Mouse (Mus musculus) heart, embryonic 11.5 days (tissue): ENCODE data around the gene Als2cr12. TPM values are rescaled to one million over a fixed set of nuclear protein-coding genes. Genes with fewer than 3 reads are reported as not detected.

ENCODE experiments used
- ATAC-seq: fragments of 200-750 bp; cut with Nextera tagmentation; replicated peaks from 2 replicates; pipeline ENCODE4 v1.8.0; 2017; ENCODE audit warnings: moderate library complexity; ENCODE audit not compliant: insufficient number of reproducible peaks, low FRiP score, low TSS enrichment
- H3K27ac ChIP-seq: fragments of 300-500 bp; sonication (generic); 2 replicates; pipeline ENCODE4 v1.5.1; 2014; ENCODE audit warnings: mild to moderate bottlenecking, low read depth, low read length
- H3K27me3 ChIP-seq: fragments of 300-500 bp; sonication (generic); 2 replicates; pipeline ENCODE4 v1.6.1; 2014; ENCODE audit warnings: mild to moderate bottlenecking, low read length, mixed read lengths; ENCODE audit not compliant: control insufficient read depth, insufficient read depth
- H3K36me3 ChIP-seq: fragments of 300-500 bp; sonication (generic); 2 replicates; pipeline ENCODE4 v1.6.1; 2014; ENCODE audit warnings: mild to moderate bottlenecking, low read length, moderate library complexity, mixed read lengths; ENCODE audit not compliant: control insufficient read depth, insufficient read depth
- H3K4me1 ChIP-seq: fragments of 300-500 bp; sonication (generic); 2 replicates; pipeline ENCODE4 v1.6.1; 2014; ENCODE audit warnings: low read length; ENCODE audit not compliant: control insufficient read depth, insufficient read depth
- H3K4me2 ChIP-seq: fragments of 300-500 bp; sonication (generic); 2 replicates; pipeline ENCODE4 v1.6.1; 2014; ENCODE audit warnings: mild to moderate bottlenecking, moderate library complexity
- H3K4me3 ChIP-seq: fragments of 300-500 bp; sonication (generic); 2 replicates; pipeline ENCODE4 v1.5.1; 2014; ENCODE audit warnings: low read depth, low read length
- H3K9ac ChIP-seq: fragments of 300-500 bp; sonication (generic); 2 replicates; pipeline ENCODE4 v1.6.1; 2014; ENCODE audit warnings: mild to moderate bottlenecking, low read depth, low read length, moderate library complexity
- H3K9me3 ChIP-seq: fragments of 300-500 bp; sonication (generic); replicated peaks from 2 replicates; pipeline ENCODE4 v1.6.1; 2016; ENCODE audit warnings: low read length; ENCODE audit not compliant: control insufficient read depth
- WGBS: fragments of 180-500 bp; shearing (Covaris S2); extraction: QIAGEN DNeasy Blood & Tissue Kit; methylation state at CpG from one replicate; pipeline ENCODE4 v1.1.7; 2014; ENCODE audit not compliant: insufficient replicate concordance; 5-methylcytosine and 5-hydroxymethylcytosine counted together
- polyA plus RNA-seq: library from polyadenylated mRNA; unstranded; fragments of >200 nt; fragmentation: Nextera tagmentation; extraction: Ambion mirVana; gene quantifications from 2 replicates; pipeline ENCODE4 v1.2.1, GENCODE M21; 2014

Gene Als2cr12
- polyA plus RNA-seq, 1 experiment from 2014 or later, result not detected

GRCm38 (mm10) chr1:58723062-58723808 is 27.4 kb upstream of the Als2cr12 start:
- H3K9ac ChIP-seq, result no peak overlapping the region

DNA sequence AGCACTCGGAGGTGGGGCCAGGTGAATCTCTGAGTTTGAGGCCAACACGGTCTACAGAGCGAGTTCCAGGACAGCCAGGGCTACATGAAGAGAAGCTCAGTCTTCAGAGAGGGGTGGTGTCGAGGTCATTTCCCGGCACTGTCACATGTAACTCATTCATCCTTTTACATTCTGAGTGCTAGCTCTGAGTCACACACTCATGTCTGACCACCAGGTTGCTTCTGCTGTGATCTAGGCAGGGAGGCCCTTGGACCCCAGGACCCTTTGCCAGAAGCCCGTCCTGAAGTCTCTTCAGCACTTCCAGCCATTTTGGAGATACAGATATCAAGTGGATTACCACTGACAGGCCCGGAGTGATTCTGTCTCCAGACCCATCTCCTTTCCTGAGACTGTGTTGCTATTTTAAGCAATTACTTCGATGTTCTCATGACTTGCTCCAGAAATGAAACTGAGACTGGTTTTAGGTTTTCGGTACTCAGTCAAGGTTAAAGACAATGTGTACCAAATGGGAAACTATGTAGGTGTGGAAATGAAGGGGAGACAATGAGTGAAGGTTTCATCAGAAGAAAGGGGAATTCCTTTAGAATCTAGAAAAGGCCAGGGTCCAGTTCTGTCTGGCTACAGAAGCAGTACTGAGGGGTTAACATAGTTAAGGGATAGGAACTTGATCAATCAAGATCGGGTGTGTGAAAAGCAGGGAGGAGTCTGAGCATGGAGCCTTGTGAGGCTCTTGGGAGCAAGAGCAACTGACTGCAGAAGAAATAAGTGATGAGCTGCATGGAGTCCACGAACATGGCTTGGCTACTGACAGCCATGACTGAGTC is 26.5 kb upstream of the Als2cr12 start:
- ATAC-seq, result no peak
- Histone ChIP-seq H3K9ac (no peak overlapping the region), H3K9me3 (no peaks in the 10 kb centered on the region), H3K4me2 (no peak overlapping the region), H3K27ac (no peak overlapping the region), H3K36me3 (0 out of 2 replicates have a peak, but pooled peaks cover under 1% of the 10 kb centered on the region), H3K27me3 (no peaks in the 10 kb centered on the region), H3K4me1 (peaks cover 13% of the 10 kb centered on the region; the same call in 1 of the 2 replicates), H3K4me3 (no peak overlapping the region)
- WGBS, result 72% methylated on average over 11 of the region's 11 CpGs

More at GRCm38 (mm10) chr1:58723062-58723808, 27.4 kb upstream of the Als2cr12 start:
- Histone ChIP-seq H3K27ac (no peak overlapping the region), H3K4me3 (no peak overlapping the region), H3K4me1 (peaks cover 14% of the 10 kb centered on the region; the same call in 1 of the 2 replicates), H3K9me3 (no peaks in the 10 kb centered on the region), H3K4me2 (no peak overlapping the region), H3K36me3 (peaks cover 3% of the 10 kb centered on the region; the same call in 1 of the 2 replicates), H3K27me3 (no peaks in the 10 kb centered on the region)
- no peak for ATAC-seq
- WGBS, result 64% methylated on average over 7 of the region's 7 CpGs

- Histone ChIP-seq H3K27ac (no peak overlapping the region), H3K4me2 (no peak overlapping the region), H3K9ac (no peak overlapping the region), H3K4me1 (peaks cover 11% of the 10 kb centered on the region; the same call in 1 of the 2 replicates), H3K27me3 (no peaks in the 10 kb centered on the region), H3K4me3 (no peak overlapping the region), H3K9me3 (no peaks in the 10 kb centered on the region), H3K36me3 (peaks cover under 1% of the 10 kb centered on the region; the same call in 1 of the 2 replicates)
- WGBS, result 74% methylated on average over 4 of the region's 4 CpGs
- ATAC-seq, result no peak
Observed at GRCm38 (mm10) chr1:58720988-58721387, 25.2 kb upstream of the Als2cr12 start.

DNA sequence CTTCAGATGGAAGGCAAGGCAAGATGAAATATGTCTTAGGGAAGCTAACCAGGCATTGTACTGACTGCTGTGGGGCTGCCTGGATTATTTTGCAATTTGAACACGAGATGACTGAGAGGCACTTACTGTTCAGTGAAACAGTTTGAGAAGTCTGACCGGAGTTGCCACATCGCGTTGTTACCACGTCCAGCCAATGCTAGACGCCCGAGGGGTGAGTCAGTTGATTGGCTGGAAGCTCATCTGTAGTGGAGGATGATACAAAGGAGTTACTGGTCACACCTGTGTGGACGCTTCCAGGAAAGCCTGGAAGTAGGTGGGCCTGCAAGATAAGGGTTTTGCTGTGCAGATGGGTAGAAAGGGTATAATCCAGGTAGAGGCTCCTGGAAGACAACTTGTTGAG is 24.3 kb upstream of the Als2cr12 start:
- H3K27me3 ChIP-seq, result no peaks in the 10 kb centered on the region
- H3K4me3 ChIP-seq, result no peak overlapping the region
- ATAC-seq, result no peak
- H3K9me3 ChIP-seq, result no peaks in the 10 kb centered on the region
- no peak overlapping the region for H3K9ac ChIP-seq
- 91% methylated on average over 8 of the region's 8 CpGs for WGBS
- H3K27ac ChIP-seq, result no peak overlapping the region
- peaks cover 11% of the 10 kb centered on the region; the same call in 1 of the 2 replicates for H3K4me1 ChIP-seq
- H3K36me3 ChIP-seq, result peaks cover 6% of the 10 kb centered on the region
- H3K4me2 ChIP-seq, result no peak overlapping the region

DNA sequence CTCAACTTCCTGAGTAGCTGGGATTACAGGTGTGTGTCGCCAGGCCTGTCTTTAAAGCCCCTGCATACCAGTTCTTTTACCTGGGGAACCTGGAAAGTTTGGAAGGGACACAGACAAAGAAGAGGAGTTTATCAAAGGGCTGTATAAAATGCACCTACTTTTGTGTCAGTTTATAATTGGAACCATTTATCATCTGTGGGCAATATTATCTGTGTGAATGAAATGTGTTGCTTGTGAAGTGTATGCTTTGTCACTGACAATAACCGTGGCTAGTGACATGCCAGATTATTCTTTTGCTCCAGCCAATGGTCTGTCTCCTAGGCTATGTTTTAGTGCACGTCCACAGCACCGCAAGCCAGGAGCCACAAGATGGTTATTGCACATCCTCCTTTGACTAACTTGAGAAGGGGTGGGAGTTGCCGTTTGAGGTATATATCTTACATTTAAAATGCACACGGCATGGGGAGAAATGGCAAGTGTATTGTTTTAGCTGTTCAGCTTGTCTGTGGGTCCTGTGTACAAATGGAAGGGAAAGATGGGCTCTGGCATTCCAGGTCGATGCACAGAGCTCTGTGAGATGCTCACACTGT is 23.7 kb upstream of the Als2cr12 start:
- no peaks in the 10 kb centered on the region for H3K9me3 ChIP-seq
- H3K27me3 ChIP-seq, result no peaks in the 10 kb centered on the region
- H3K4me1 ChIP-seq, result peaks cover 11% of the 10 kb centered on the region; the same call in 1 of the 2 replicates
- no peak overlapping the region for H3K27ac ChIP-seq
- no peak overlapping the region for H3K9ac ChIP-seq
- peaks cover 6% of the 10 kb centered on the region for H3K36me3 ChIP-seq
- H3K4me3 ChIP-seq, result no peak overlapping the region
- no peak for ATAC-seq
- 87% methylated on average over 7 of the region's 7 CpGs for WGBS
- no peak overlapping the region for H3K4me2 ChIP-seq

DNA sequence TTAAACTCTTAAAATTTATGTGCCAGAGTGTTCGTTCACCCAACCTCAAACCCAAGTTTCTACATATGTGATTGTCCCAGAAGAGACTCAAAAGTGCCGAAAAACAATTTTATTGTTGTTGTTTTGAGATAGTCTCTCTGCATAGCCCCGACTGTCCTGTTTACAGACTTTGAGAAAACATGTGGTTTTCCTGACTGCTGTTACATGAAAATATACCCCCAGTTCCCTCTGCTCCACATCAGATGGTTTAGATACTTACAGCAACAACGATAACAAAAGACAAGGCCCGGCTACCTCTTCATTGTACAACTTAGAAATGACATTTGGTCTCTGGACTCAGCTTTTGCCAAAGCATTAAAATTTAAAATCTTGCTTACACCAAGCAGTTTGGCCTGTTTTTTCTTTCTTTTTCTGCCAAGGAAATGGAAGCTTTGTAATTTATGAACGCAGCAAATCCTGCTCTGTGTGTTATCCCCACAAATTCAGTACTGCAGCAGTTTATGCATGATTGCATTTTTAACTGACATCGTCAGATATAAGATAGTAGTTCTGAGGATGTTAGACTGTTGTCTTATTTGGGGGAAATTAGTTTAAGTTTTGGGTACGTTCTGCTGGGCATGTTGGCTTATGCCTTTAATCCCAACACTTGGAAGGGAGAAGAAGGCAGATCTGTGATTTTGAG is 21.9 kb upstream of the Als2cr12 start:
- no peak for ATAC-seq
- peaks cover 6% of the 10 kb centered on the region for H3K36me3 ChIP-seq
- 90% methylated on average over 8 of the region's 8 CpGs for WGBS

DNA sequence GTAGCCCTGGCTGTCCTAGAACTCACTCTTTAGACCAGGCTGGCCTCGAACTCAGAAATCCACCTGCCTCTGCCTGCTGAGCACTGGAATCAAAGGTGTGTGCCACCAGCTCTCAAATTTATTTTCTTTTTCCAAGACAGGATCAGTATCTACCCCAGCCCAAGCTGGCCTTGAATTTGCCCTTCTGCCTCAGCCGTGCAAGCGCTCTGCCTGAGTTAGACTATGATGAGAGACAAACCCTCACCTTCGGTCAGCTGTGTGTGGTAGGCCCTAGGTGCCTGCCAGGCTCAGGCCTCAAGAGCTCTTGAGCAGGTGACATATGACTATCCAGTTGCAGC is 21.1 kb upstream of the Als2cr12 start:
- peaks cover 6% of the 10 kb centered on the region for H3K36me3 ChIP-seq
- peaks cover 5% of the 10 kb centered on the region; the same call in 1 of the 2 replicates for H3K4me1 ChIP-seq
- no peak overlapping the region for H3K9ac ChIP-seq
- H3K9me3 ChIP-seq, result no peaks in the 10 kb centered on the region
- 95% methylated on average over 4 of the region's 4 CpGs for WGBS
- H3K27ac ChIP-seq, result no peak overlapping the region
- no peak for ATAC-seq
- no peaks in the 10 kb centered on the region for H3K27me3 ChIP-seq
- no peak overlapping the region for H3K4me3 ChIP-seq
- H3K4me2 ChIP-seq, result no peak overlapping the region

More for the DNA sequence above, 21.9 kb upstream of the Als2cr12 start:
- no peaks in the 10 kb centered on the region for H3K27me3 ChIP-seq
- peaks cover 13% of the 10 kb centered on the region; the same call in 1 of the 2 replicates for H3K4me1 ChIP-seq
- no peak overlapping the region for H3K4me3 ChIP-seq
- H3K9me3 ChIP-seq, result no peaks in the 10 kb centered on the region
- H3K9ac ChIP-seq, result no peak overlapping the region
- H3K27ac ChIP-seq, result no peak overlapping the region
- no peak overlapping the region for H3K4me2 ChIP-seq
